Mouse (Mus musculus) hindlimb bud, embryonic 11.5 days (tissue): ENCODE data around the gene Grm7.

ENCODE experiments used
- DNase-seq: peaks from one replicate; pipeline ENCODE4 v3.0.0-alpha.2; 2012; ENCODE audit warnings: low read depth, low spot score; ENCODE audit errors: extremely low spot score

Grm7 gene

DNA sequence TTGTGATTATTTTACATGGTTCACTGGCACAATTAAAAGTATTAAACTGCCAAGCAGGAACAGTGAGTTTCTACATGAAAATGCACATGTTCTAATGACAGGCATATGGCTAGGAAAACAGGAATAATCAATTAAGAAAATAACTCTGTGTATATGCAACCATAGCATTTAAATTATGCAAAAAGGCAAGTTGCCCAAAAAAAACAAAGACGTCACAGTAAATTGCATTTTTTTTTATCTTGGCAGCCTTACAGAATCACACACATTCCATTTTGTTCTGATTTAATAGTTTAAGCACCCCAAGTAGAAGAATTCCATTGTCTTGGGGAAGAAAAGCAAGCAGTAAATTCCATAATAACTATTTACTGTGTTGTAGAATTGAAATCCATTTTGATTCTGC, 716.3 kb downstream of the Grm7 start:
- no peak for DNase-seq

DNA sequence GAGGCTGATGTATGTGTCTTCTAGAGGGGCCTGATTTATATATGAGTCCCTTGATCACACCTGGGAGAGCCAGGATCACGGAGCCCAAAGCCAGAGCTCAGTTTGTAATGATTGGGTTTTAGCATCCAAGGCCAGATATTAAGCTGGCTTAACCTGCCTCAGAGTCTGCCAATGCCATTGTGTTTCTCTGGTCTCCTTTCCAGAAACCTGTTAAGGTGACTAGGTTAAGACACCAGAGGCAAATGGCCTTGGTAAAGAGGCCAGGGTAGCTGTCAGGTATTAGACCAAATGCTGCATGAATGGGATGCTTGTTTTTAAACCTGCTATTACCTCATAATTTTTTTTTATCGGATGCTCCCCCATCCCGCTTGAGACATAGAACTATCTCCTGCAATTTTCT, 722.7 kb downstream of the Grm7 start:
- DNase-seq = no peak

DNA sequence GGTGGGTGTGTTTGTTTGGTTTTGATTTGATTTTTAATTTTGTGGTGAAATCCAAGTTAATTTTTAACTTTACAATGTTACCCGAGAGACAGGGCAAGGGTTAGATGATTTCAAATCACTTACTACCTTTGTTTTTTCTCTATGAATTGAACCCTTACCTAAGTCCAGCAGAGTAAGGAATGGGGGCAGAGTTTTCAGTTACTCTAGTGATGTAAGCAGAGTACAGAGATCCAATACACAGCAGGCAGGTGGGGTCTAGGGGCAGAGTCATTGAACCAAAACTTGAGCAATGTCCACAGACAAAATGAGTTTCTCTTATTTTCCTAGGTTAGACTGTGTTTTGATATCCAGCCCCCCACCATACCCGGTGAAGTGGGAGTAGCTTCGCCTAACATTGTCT, 723.2 kb downstream of the Grm7 start:
- DNase-seq = no peak

DNA sequence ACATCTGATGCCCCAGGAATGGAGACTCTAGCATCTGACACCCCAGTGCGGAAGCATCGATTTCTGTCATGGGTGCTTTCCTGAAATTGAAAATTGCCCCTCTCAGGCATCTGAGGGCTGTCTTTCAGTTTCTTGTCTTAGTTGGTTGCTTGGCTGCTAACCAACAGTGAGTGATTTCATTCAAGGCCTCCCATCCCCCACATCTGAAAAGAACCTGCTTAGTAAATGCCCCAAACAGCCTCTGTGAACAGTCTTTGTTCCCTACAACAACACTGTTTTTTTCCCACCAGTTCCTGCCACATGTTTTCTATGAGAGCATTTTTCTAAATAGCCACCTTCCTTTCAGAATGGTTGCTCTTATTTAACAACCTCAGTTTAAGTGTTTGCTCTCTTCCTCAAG, 723.6 kb downstream of the Grm7 start:
- DNase-seq = no peak

DNA sequence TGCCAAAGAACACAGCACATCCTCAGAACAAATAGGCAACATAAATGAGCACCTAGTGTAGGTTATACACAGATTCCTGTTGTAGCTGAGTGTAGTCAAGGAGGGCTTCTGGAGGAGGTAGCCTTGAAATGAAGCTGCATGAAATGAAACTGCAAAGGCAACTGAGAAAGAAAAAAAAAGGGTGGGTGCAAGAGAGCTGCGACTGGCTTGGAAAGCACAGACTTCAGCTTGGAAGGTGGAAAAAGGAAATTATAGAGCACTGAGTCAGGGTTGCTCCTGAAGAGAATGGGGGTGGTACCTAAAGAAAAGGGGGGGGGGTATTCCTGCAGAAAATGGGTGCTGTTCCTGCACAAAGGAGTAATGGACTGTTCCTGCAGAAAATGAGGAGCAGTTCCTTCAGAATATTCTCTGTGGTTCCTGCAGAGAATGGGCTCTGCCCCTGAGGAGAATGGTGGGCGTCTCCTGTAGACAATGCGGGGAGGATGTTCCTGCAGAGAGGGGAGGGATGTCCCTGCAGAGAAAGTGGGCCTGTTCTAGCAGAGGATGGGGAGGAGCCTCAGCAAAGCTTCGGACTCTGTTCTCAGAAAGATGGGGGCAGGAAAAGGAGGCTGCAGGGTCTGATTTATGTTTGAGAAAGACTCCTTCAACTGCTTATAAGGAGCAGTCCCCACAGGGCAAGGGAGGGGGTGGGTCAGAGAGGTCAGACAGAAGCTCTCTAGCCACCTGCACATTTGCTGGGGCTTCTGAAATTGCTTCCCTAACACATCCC, 726.4 kb downstream of the Grm7 start:
- DNase-seq = no peak

DNA sequence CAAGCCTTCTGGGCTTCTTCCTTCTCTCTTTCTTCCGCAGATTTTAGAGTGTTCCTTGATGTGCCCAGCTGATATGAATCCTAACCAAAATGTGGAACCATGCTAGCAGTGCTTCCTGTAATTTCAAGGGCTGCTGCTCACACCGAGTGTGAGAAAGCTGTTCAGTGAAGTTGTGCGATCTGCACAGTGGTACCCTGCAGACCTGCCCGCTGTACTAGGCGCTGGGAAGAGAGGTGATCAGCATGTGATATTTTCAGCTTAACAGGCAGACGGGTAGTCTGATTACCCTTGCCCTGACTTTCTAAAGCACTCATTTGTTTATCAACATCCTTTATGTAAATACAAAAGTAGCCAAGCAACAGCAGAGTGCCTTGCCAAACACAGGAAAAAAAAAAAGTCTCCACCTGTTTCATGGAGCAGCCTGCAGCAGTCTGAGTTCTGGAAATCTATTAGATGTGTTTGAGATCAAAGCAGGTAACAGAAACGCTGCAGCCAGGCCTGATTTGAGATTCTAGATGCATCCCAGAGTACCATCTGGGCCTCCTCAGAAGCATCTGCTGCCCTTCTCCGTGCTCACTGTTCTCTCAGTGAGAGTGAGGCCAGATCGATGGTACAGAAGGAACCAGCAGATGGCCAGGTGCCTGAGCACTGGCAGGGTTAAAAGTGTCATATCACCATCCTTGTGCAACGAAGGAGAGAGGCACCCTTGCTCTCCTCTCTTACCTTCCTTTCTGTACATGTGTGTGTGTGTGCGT, 727.4 kb downstream of the Grm7 start:
- no peak for DNase-seq

DNA sequence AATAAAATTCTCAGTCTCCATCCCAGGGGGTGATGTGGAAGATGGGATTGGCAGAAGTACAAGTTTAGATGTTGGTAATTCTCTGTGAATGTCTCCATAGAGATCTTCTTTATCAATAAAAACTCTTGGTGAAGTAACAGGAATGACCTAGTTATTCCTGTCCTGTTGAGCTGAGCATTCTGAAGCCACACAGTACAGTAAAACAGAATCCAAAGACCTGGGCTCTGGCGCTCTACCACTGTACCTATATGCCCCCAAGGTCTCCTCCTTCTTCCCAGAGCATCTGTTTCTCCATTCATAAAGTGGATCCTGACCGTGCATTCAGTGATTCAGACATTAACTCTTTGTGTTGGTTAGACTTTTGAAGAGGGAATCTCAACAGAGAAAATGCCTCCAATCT, 735.3 kb downstream of the Grm7 start:
- no peak for DNase-seq

DNA sequence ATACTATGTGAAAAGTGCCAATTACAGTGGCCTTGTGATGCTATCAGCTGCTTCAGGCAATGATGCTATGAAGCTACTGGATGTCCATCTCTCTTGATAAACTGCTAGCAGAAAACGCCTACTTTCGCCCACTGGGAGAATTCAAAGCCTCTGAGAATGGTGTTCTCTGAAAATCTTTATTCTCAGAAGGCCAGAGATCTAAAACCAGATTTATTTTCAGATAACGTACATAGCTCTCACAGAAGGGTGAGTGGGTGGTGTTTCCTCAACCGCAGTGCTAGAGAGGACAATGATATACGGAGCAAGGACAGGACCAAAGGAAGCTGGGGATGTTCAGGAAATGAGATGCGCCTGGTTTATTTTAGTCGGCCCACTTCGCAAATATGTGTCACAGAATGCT, 763.4 kb downstream of the Grm7 start:
- DNase-seq = no peak

DNA sequence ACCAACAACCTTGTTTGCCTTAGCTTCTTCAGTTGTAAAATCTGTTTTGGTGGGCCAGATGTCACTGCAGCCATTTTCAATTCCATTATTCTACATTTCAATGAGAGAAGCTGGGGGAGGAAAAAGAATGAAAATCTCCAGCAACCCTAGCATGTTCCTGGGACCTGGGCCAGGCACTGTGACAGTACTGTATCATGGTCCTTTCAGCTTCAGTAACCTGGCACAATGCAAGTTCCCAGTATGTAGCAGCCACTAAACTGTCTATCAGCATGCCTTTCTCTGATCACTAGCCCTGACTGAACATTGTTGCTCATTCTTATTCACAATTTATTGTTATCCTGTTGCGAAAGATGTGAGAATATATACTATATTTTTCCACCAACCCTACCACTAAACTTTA, 779.4 kb downstream of the Grm7 start:
- no peak for DNase-seq

DNA sequence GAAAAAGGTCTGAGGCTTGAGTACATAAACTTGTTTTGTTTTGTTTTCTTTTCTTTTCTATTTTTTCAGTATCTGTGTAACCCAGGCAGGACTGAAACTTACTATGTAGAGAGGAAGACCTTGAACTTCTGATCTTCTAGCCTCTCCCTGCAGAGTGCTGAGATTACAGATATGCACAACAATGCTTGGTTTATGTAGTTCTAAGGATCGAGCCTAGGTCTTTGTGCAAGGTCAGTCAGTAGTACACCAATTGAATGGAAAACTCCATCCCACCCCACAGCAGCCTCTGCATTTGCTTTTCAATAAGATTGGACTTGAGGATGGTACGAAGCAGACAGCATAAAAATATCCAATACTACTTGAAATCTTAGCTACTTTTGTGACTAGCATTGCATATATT, 800.8 kb downstream of the Grm7 start:
- DNase-seq = no peak

DNA sequence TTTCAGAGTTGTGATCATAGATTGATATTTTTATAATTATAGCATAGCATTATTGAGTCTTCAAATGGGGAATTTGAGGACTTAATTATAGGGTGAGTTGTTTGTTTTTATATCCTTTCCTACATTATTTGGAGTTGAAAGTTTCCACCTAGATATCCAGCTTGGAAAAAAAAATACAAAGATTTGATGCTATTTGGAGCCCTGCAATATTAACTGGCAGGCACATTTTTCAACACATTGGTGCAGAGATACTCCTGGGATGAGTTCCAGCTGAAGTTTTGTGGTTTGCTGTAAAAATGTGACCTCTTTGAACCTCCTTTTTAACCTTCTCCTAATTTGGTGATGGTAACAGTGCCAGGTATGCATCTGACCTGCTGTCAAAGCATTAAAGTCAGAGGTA, 802.5 kb downstream of the Grm7 start:
- no peak for DNase-seq

DNA sequence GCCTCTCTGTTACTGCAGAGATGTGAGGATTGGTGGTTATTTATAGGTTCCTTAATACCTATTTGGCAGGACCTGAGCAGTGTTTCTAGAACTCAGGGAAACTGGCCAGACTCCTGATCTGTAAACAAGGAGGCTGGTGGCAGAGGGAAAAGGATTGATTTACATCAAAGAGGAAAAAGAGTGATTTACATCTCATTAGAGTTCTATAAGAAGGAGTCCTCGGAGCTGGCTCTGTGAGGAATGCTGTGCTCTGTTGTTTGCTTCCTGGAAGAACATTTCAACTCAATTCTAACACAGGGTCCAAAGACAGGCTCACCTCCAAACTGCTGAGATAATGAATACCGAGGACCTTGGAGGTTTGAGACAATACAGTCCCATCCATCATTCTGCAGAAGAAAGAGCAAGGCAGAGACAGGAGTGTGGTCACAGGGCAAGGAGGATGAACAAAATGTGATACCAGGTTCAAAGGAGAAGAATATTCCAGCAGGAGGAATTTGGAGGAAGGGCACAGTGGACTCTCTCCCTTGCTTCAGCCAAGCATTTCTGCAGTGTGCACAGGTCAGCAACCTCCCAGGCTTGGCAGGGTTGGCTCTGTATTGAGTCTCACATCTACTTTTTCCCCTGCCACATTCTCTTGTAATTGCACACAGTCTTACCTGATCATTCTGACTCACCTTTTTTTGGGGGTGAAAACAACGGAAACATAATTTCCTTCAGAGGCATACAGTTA, 803.8 kb downstream of the Grm7 start:
- DNase-seq = no peak

DNA sequence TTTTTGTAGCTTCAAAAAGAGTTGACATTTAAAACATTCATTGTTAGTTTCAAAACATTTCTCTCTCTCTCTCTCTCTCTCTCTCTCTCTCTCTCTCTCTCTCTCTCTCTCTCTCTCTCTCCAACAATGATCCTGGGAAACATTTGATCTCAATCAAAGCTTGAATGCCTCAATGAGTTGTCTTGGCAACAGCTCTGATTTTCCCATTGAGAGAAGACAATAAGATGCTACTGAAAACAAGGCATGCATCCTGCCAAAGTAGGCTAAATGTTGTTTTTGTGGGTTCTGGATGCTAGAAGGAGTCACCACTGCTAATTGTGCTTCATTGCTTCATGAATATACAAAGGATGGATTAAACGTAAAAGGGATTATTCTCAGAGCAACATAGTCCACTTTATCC, 836.5 kb downstream of the Grm7 start:
- no peak for DNase-seq

DNA sequence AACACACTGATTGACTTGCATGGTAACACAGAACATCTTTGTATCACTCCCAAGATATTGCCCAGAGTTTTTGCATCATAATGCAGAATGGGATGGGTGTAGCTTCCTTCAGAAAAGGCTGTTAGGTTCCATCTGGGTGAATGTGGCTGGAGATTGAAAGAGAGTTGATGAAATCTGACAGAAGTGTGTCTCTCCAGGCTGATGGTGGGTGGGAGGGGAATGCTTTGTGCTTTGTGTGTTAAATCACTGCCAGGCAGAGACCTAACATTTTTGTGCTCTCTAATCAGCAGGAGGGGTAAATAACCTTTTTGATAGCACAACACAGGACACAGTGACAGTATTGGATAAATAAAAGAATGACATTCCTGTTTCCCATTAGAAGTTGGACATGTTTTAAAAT, 840.7 kb downstream of the Grm7 start:
- DNase-seq = no peak

DNA sequence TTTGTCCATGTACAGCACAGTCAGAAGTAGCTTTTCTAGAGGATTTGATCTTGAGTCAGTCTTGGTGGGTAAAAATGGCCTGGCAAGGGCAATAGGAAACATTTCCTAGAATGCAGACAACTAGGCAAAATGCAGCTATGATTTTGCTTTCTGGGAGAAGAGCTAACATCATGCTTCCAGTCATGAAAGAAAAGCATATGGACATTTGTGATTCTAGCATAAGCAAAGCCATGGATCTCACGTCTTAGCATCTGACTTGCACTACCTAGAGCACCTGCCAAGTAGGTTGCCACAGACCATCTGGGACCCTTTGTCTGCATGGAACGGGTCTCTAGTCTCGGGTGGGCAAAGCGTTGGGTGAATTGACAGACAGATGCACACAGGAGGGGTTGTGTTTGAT, 842.2 kb downstream of the Grm7 start:
- no peak for DNase-seq

DNA sequence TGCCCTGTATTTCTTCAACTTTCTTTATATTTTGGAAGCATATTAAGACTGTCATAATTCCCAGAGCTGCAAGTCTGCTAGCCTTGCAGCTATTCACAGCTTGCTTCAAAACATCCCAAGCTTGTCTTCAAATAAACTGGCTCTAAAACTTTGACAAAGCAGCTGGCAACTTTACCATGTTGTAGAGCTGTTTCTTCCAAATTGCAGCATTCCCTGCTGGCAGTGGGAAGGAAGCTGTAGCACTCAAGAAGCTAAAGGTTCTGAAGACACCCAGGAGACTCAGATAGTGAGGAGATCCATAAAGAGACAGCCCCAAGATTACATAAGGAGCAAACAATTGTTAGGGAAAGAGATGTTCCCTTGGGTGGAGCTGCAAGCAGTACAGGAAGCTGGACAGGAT, 846.8 kb downstream of the Grm7 start:
- DNase-seq = no peak

DNA sequence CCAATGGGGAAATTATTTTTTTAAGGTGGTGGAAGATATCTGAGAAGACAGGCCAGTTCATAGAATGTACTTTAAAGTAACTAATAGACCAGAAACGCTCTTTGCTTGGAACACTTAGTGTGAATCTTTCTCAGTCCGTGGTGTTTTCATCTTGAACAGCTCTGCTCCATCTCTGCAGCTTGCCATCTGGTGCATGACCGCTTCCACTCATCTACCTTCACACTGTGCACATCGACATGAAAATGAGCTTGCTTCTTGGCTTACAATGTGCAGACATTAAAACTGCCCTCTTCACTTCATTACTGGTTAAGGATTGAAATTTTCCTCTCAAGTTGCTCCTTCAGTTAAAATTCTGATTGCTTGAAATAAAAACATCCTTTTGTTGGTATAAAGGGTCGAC, 854.2 kb downstream of the Grm7 start:
- no peak for DNase-seq

DNA sequence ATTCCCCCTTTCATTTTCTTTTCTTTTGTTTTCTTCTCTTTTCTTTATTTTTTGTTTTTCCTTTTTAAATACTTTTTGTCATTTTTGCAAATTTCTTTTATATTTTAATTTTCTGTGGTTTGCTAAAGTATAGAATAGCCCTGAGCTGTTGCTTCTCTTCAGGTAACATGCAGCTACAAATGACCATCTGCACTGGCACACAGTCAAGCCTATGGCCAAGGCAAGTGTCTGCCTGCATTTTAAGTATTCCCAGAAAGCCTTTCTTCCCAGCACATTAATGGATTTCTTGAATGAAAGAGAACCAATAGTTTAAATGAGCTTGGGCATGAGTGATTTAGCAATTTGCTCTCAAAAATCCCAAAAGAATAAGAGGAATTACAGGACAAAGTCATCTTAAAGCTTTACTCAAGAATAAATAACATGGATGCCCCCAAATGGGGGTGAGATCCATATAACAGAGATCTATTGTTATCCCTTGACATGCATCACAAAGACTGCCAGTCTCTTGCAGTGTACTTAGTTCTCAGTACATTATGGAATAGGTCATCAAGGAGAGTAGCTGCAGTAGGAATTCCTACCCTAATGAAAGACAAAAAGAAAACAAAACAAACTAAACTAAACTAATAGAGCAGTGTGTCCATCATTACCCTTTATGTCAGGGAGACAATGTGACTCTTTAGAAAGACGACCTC, 865.5 kb downstream of the Grm7 start:
- DNase-seq = no peak

DNA sequence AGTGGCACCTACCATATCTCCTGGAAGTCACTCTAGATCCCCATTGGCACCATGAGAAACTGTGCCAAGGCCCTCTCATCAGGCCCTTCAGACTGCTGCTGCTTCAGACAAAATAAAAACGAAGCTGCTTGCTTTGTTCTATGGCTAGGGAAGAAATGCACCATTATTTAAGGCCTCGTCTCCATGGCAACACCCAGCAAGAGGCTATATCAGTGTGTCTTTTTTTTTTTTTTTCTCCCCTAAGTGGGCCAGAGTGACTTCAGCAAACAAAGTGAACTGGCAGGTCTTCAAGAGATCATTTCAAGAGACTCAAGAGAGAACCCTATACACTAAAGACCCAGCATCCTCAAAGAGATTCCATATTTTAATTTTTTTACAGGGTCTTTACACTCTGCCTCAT, 867.0 kb downstream of the Grm7 start:
- no peak for DNase-seq

DNA sequence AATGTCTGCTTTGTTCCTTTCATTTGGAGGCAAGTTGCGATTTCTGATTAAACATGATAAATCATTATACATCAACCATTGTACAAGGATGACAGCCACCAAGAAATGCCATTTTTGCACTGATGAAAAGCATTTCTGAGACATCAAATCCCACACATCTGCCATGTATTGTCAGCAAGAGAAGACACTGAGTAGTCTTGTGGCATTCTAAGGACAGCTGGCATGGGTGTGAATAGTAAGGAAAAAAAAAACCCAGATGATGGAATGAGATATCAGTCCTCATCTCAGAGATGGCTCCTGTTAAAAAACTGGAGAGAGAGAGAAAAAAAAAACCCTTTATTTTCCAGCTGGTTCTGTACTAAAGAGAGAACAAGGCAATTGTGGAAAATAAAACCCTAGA, 875.8 kb downstream of the Grm7 start:
- no peak for DNase-seq

DNA sequence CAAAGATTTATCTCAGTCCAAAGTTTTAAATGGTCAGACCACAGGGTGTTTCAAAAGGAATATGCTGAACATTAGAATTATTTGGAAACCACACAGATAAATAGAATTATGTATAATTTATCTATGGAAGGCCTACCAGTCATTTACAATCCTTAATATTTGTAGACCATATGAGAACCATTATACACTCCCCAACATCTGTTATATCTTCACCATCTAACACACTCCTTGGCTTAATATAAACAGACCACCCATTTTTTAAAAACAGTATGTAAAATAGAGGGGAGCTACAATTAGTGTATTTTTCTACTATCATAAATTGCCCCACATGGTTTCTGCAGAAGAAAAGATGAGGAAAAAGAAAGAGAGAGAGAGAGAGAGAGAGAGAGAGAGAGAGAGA, 876.7 kb downstream of the Grm7 start:
- DNase-seq = no peak

DNA sequence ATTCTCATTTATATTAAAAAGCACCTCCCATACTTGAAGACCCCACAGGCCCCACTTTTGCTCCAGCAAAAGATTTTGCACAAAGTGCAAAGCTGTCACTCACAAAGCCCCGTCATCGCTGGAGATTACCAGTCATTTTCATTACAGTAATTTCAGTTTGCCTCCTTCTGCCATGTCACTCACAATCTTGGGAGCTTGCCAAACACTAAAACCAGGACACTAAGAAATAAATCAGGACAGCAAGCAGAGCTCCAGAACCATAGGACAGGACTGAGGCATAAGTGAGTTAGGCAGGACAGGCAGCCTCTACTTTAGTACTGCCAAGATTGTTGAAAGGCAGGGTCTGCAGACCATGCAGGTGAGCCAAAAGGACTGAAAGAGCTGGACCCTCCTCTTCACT, 884.6 kb downstream of the Grm7 start:
- DNase-seq = no peak
